Mouse (Mus musculus): Measurements from ENCODE around the gene Gm3033.
"Not testable (repeated sequence)": the region's sequence is repeated elsewhere in the genome, so short reads cannot be mapped to it uniquely, and the experiment has no call there.

GRCm38 (mm10) chr14:3809774-3810173, 36.3 kb upstream of the Gm3033 start, which contains the start of gene Gm3002:
- TF ChIP-seq TBP (IDR thresholded peaks at IDR 0.05; ENCODE audit: low read depth, low read length); POLR2A (IDR thresholded peaks at IDR 0.05; ENCODE audit: control insufficient read depth in 1 of 2, insufficient read depth in 1 of 2, low read depth in 1 of 2, low read length in 2 of 2, poor library complexity in 1 of 2); CTCF (IDR thresholded peaks at IDR 0.05 in 2 of 3, conservative IDR thresholded peaks at IDR 0.05 in 1 of 3; ENCODE audit: control insufficient read depth in 1 of 3, insufficient read depth in 1 of 3, low read depth in 2 of 3, low read length in 3 of 3, poor library complexity in 1 of 3, severe bottlenecking in 1 of 3); NRF1 (IDR thresholded peaks at IDR 0.05; ENCODE audit: insufficient read depth, low read depth, low read length, poor library complexity, severe bottlenecking): not testable (repeated sequence)
